In the genomic region with DNA sequence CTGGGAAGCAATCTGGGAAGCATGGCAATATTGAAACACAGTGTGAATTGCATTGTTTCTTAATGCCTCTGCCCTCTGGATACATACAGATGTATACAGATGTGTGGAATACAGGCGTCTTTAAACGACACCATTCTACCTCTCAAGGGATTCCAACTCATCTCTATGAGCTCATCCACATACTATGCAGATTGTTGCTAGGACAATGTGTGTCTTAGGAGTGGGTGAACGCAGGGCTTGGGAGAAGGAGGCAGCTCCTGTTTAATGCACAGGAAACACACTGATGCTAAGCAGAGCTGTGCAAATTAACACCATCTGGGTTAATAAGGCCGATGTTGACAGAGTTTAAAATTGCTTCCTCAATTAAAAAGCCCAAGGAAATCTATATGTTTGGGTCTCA, we compare ENCODE assay signal across 20 mouse cellular contexts.
DNase-seq lines count a peak whose midpoint lies in the region; ATAC-seq and TF ChIP-seq lines count a peak whose summit lies in the region.
"Had no signal": no experiment of that assay in that cellular context is flagged by ENCODE, and none has a peak within 500 bp of the region (broad histone marks: within the 10 kb centered on the region; RNA-seq: fewer than 3 reads in every experiment).

No protein-coding gene starts in this region.

- H3K27me3 ChIP-seq in forebrain, embryonic 13.5 days: no peaks in the 10 kb centered on the region
- no peaks in the 10 kb centered on the region for H3K27me3 ChIP-seq in forebrain, postnatal 0 days (ENCODE audit: insufficient read depth, low read length)
- no peaks in the 10 kb centered on the region for H3K27me3 ChIP-seq in limb, embryonic 10.5 days (ENCODE audit: low read depth, poor library complexity, severe bottlenecking)
- H3K27me3 ChIP-seq: heart, embryonic 12.5 days; liver, embryonic 12.5 days; midbrain, embryonic 15.5 days had no signal

- H3K9ac ChIP-seq in forebrain, embryonic 13.5 days: no peak overlapping the region
- no peak overlapping the region for H3K9ac ChIP-seq in forebrain, postnatal 0 days
- H3K9ac ChIP-seq: heart, embryonic 12.5 days; liver, embryonic 12.5 days; lung, embryonic 14.5 days; midbrain, embryonic 15.5 days had no signal

- no peak for TF ChIP-seq CTCF in forebrain, postnatal 0 days (IDR thresholded peaks at IDR 0.05; ENCODE audit: low read depth)
- no peak for TF ChIP-seq CTCF in left cerebral cortex, adult 2 months (IDR thresholded peaks at IDR 0.05)

- H3K4me3 ChIP-seq in forebrain, embryonic 13.5 days: no peak overlapping the region
- H3K4me3 ChIP-seq in forebrain, postnatal 0 days (ENCODE audit: low read depth, low read length): no peak overlapping the region
- no peak overlapping the region for H3K4me3 ChIP-seq in limb, embryonic 10.5 days
- no peak overlapping the region for H3K4me3 ChIP-seq in left cerebral cortex, adult 2 months
- H3K4me3 ChIP-seq: heart, embryonic 12.5 days; liver, embryonic 12.5 days; midbrain, embryonic 15.5 days had no signal

- 30% methylated on average over 4 of the region's 4 CpGs for WGBS in forebrain, embryonic 13.5 days
- WGBS in forebrain, postnatal 0 days: 20% methylated on average over 4 of the region's 4 CpGs
- WGBS in limb, embryonic 10.5 days: 44% methylated on average over 4 of the region's 4 CpGs

- no peak for DNase-seq in forebrain, postnatal 0 days
- peak; percentile 29 for DNase-seq in retina, postnatal 1 day
- no peak for DNase-seq in retina, embryonic 14.5 days (ENCODE audit: low spot score)
- peak; percentile 45 for DNase-seq in limb, embryonic 10.5 days (ENCODE audit: low spot score)
- no peak for DNase-seq in left cerebral cortex, adult 2 months (ENCODE audit: extremely low spot score in 1 of 2, low spot score in 2 of 2)
- no peak for DNase-seq in adipocyte (ENCODE audit: low spot score)
- DNase-seq: adrenal gland, postnatal 14 days; B cell, adult 2 months; cerebellum, adult 18-20 months; heart, postnatal 36 days; kidney, adult 11 months; layer of hippocampus, postnatal 36 days; lung, embryonic 14.5 days; thymus, postnatal 25 days had no signal

- peaks cover 4% of the 10 kb centered on the region; the same call in 1 of the 2 replicates for H3K9me3 ChIP-seq in forebrain, embryonic 13.5 days (replicated peaks)
- no peaks in the 10 kb centered on the region for H3K9me3 ChIP-seq in forebrain, postnatal 0 days (ENCODE audit: low read length)
- no peaks in the 10 kb centered on the region; the same call in 1 of the 2 replicates for H3K9me3 ChIP-seq in limb, embryonic 10.5 days (replicated peaks)
- H3K9me3 ChIP-seq: midbrain, embryonic 15.5 days had no signal

- intact Hi-C loops in left cerebral cortex, adult 2 months (cut with DNase I): loop anchor here (10.0 kb wide), 1 partner anchor 1579 kb away; a partner anchor contains a TSS

- ATAC-seq in forebrain, embryonic 13.5 days: peak; percentile 57
- no peak for ATAC-seq in forebrain, postnatal 0 days
- ATAC-seq: liver, embryonic 12.5 days; midbrain, embryonic 15.5 days had no signal

- H3K36me3 ChIP-seq in forebrain, embryonic 13.5 days (ENCODE audit: poor library complexity, severe bottlenecking): no peaks in the 10 kb centered on the region
- H3K36me3 ChIP-seq in forebrain, postnatal 0 days (ENCODE audit: insufficient read depth): no peaks in the 10 kb centered on the region
- H3K36me3 ChIP-seq in limb, embryonic 10.5 days: peaks cover 4% of the 10 kb centered on the region
- H3K36me3 ChIP-seq: heart, embryonic 12.5 days; liver, embryonic 12.5 days; midbrain, embryonic 15.5 days had no signal

- H3K4me2 ChIP-seq in forebrain, embryonic 13.5 days: no peak overlapping the region
- H3K4me2 ChIP-seq in forebrain, postnatal 0 days (ENCODE audit: low read depth): no peak overlapping the region
- H3K4me2 ChIP-seq: heart, embryonic 12.5 days; liver, embryonic 12.5 days; lung, embryonic 14.5 days; midbrain, embryonic 15.5 days had no signal

- H3K4me1 ChIP-seq in forebrain, embryonic 13.5 days: peaks cover 22% of the 10 kb centered on the region
- H3K4me1 ChIP-seq in forebrain, postnatal 0 days (ENCODE audit: insufficient read depth): no peaks in the 10 kb centered on the region
- peaks cover 33% of the 10 kb centered on the region for H3K4me1 ChIP-seq in limb, embryonic 10.5 days
- H3K4me1 ChIP-seq: heart, embryonic 12.5 days; liver, embryonic 12.5 days had no signal

- H3K27ac ChIP-seq in forebrain, embryonic 13.5 days: no peak overlapping the region
- H3K27ac ChIP-seq in forebrain, postnatal 0 days (ENCODE audit: low read depth, low read length): no peak overlapping the region
- peak overlapping the region; percentile 80 for H3K27ac ChIP-seq in limb, embryonic 10.5 days
- no peak overlapping the region for H3K27ac ChIP-seq in left cerebral cortex, adult 2 months
- H3K27ac ChIP-seq: kidney, postnatal 0 days; liver, embryonic 12.5 days; macrophage; midbrain, embryonic 15.5 days had no signal

Comparison
In these comparisons a context has a peak if more than half of its experiments do, and no peak if none do; other contexts are left out.
1. DNase-seq: peak in retina, postnatal 1 day (single experiment) and limb, embryonic 10.5 days (single experiment); none in forebrain, postnatal 0 days (single experiment), retina, embryonic 14.5 days (single experiment), left cerebral cortex, adult 2 months (0 of 2) and adipocyte (single experiment).